Mouse (Mus musculus) spleen, adult 18-20 months (tissue): ENCODE data around the gene Aes.

ENCODE experiments used
- DNase-seq, 2 experiments: peaks; one replicate each; pipeline ENCODE4 v3.0.0; 2022; ENCODE audit warnings: mixed read lengths in 2 of 2

Aes gene

GRCm38 (mm10) chr10:81545161-81545747 lies 14.0 kb upstream of the Aes start, which contains the start of gene Gna11:
Gna11 (minus strand) TSS chr10:81545190.
- DNase-seq, result peak; percentile 100

GRCm38 (mm10) chr10:81546332-81546731 lies 13.0 kb upstream of the Aes start:
- no peak for DNase-seq

GRCm38 (mm10) chr10:81546788-81547571 lies 12.3 kb upstream of the Aes start:
- DNase-seq, result no peak

GRCm38 (mm10) chr10:81548944-81549343 lies 10.3 kb upstream of the Aes start:
- DNase-seq, result no peak

- DNase-seq, result peak; percentile 64 to 80
Observed at GRCm38 (mm10) chr10:81550257-81550656, 9.0 kb upstream of the Aes start.

- DNase-seq, result peak; percentile 68 to 79
Observed at GRCm38 (mm10) chr10:81551597-81552102, 7.6 kb upstream of the Aes start.

- DNase-seq, result no peak
Observed at GRCm38 (mm10) chr10:81553232-81553631, 6.1 kb upstream of the Aes start.

GRCm38 (mm10) chr10:81553807-81554755 lies 5.2 kb upstream of the Aes start:
- DNase-seq, result no peak

GRCm38 (mm10) chr10:81556282-81556681 lies 3.0 kb upstream of the Aes start:
- DNase-seq, result no peak

GRCm38 (mm10) chr10:81557491-81557890 lies 1.8 kb upstream of the Aes start:
- DNase-seq, result no peak

- DNase-seq, result peak; percentile 57 to 61
Observed at GRCm38 (mm10) chr10:81559627-81560539, 595 bp downstream of the Aes start.

- DNase-seq, result peak; percentile 69 to 76
Observed at GRCm38 (mm10) chr10:81560719-81561459, 1.6 kb downstream of the Aes start.

- DNase-seq, result no peak
Observed at GRCm38 (mm10) chr10:81562411-81562810, 3.1 kb downstream of the Aes start.

- no peak for DNase-seq
Observed at GRCm38 (mm10) chr10:81563481-81563880, 4.2 kb downstream of the Aes start.

GRCm38 (mm10) chr10:81564216-81564615 lies 4.9 kb downstream of the Aes start:
- DNase-seq, result no peak

GRCm38 (mm10) chr10:81564734-81565133 lies 5.4 kb downstream of the Aes start:
- peak; percentile 44 to 72 for DNase-seq

- DNase-seq, result no peak
Observed at GRCm38 (mm10) chr10:81565257-81566228, 6.3 kb downstream of the Aes start.

- peak in 1 of 2 experiments; percentile 5 for DNase-seq
Observed at GRCm38 (mm10) chr10:81568381-81569191, 9.3 kb downstream of the Aes start.
